Mouse (Mus musculus) ES-E14 (cell line): ENCODE measurements at regions not wholly inside any gene's neighbourhood (a gene's known extent, or its start where the extent isn't known, plus 50 kb on each side); places are given as distances from the start of the nearest gene placed in this dataset.

ENCODE experiments used
- DNase-seq: peaks from one replicate; pipeline ENCODE4 v3.0.0-alpha.2; 2013; ENCODE audit warnings: low read depth, low spot score
- H3K27ac ChIP-seq: 2 replicates; pipeline ENCODE4 v1.5.1; 2012; ENCODE audit warnings: low read depth, mild to moderate bottlenecking, low read length, moderate library complexity, mixed read lengths; ENCODE audit not compliant: poor library complexity, insufficient read depth, severe bottlenecking
- H3K36me3 ChIP-seq: 2 replicates; pipeline ENCODE4 v1.6.1; 2012; ENCODE audit warnings: mild to moderate bottlenecking, low read length, moderate library complexity, mixed read lengths; ENCODE audit not compliant: control insufficient read depth, poor library complexity, insufficient read depth, severe bottlenecking
- H3K4me1 ChIP-seq, 2 experiments: fragments of 150-350 bp in 1 of 2; sonication (generic) in 1 of 2; 2 replicates each; pipeline ENCODE4 v1.6.1; 2012; ENCODE audit warnings: low read length in 2 of 2, mild to moderate bottlenecking in 1 of 2, mixed read lengths in 1 of 2; ENCODE audit not compliant: control insufficient read depth in 2 of 2, insufficient read depth in 2 of 2, poor library complexity in 1 of 2
- H3K4me3 ChIP-seq, 2 experiments: fragments of 150-350 bp in 1 of 2; sonication (generic) in 1 of 2; 2 replicates each; pipeline ENCODE4 v1.5.1; 2012; ENCODE audit warnings: low read length in 2 of 2, low read depth in 1 of 2, mild to moderate bottlenecking in 1 of 2, mixed read lengths in 1 of 2; ENCODE audit not compliant: insufficient read depth in 1 of 2, poor library complexity in 1 of 2, severe bottlenecking in 1 of 2
- H3K9ac ChIP-seq: 2 replicates; pipeline ENCODE4 v1.6.1; 2012; ENCODE audit warnings: low read depth, mild to moderate bottlenecking, low read length, mixed read lengths; ENCODE audit not compliant: poor library complexity, insufficient read depth, severe bottlenecking
- H3K9me3 ChIP-seq: fragments of 150-350 bp; sonication (generic); 2 replicates; pipeline ENCODE4 v1.6.1; 2012; ENCODE audit warnings: low read depth, mild to moderate bottlenecking, low read length; ENCODE audit not compliant: control insufficient read depth, insufficient read depth
- CHD2 ChIP-seq: IDR thresholded peaks from 2 replicates; pipeline ENCODE4 v1.6.1; 2014; ENCODE audit warnings: mild to moderate bottlenecking, low read depth, low read length, inconsistent platforms
- HCFC1 ChIP-seq: IDR thresholded peaks from 2 replicates; pipeline ENCODE4 v1.6.1; 2012; ENCODE audit warnings: low read length, inconsistent platforms, borderline replicate concordance; ENCODE audit not compliant: insufficient read depth
- MAFK ChIP-seq: IDR thresholded peaks from 2 replicates; pipeline ENCODE4 v1.6.1; 2014; ENCODE audit warnings: mild to moderate bottlenecking, low read depth, low read length, inconsistent platforms; ENCODE audit not compliant: insufficient read depth
- ZC3H11A ChIP-seq: IDR thresholded peaks from 2 replicates; pipeline ENCODE4 v1.6.1; 2012; ENCODE audit warnings: low read depth, mild to moderate bottlenecking, inconsistent platforms, low read length, borderline replicate concordance
- ZNF384 ChIP-seq: IDR thresholded peaks from 2 replicates; pipeline ENCODE4 v1.6.1; 2012; ENCODE audit warnings: low read depth, low read length, inconsistent platforms
- in situ Hi-C, 2 experiments: fragments of 600-800 bp; cut with MboI; formaldehyde crosslinking; loops; one replicate each; pipeline ENCODE4 v1.15.1; 2025; ENCODE audit warnings: low sequenced_read_pairs in 2 of 2, inconsistent platforms in 1 of 2; ENCODE audit not compliant: unreplicated experiment in 2 of 2

GRCm38 (mm10) chr15:15443271-15443670 lies 1285.3 kb upstream of the Cdh9 start:
- no peak for DNase-seq
- in situ Hi-C loops = no loop called here
- no peak for TF ChIP-seq ZC3H11A
- no peak for TF ChIP-seq MAFK
- TF ChIP-seq HCFC1 = no peak
- no peak for TF ChIP-seq ZNF384
- TF ChIP-seq CHD2 = no peak
- no peaks in the 10 kb centered on the region for H3K36me3 ChIP-seq
- no peaks in the 10 kb centered on the region for H3K4me1 ChIP-seq
- no peak overlapping the region for H3K27ac ChIP-seq
- peak overlapping the region in 1 of 2 experiments; percentile 36; a peak in 3 of 4 replicates for H3K4me3 ChIP-seq
- H3K9ac ChIP-seq = 0 out of 2 replicates have a peak overlapping the region, but pooled peaks have one; percentile 11
- H3K9me3 ChIP-seq = no peaks in the 10 kb centered on the region

GRCm38 (mm10) chr15:15477702-15478101 lies 1250.9 kb upstream of the Cdh9 start:
- no peak for DNase-seq
- Histone ChIP-seq H3K9ac (no peak overlapping the region), H3K36me3 (no peaks in the 10 kb centered on the region), H3K4me3 (no peak overlapping the region), H3K9me3 (no peaks in the 10 kb centered on the region), H3K4me1 (no peaks in the 10 kb centered on the region; a peak in 1 of 4 replicates), H3K27ac (no peak overlapping the region)
- no peak for TF ChIP-seq HCFC1
- TF ChIP-seq MAFK = no peak
- in situ Hi-C loops = no loop called here

- Histone ChIP-seq H3K4me3 (no peak overlapping the region), H3K27ac (no peak overlapping the region), H3K9ac (no peak overlapping the region), H3K9me3 (no peaks in the 10 kb centered on the region), H3K4me1 (no peaks in the 10 kb centered on the region), H3K36me3 (no peaks in the 10 kb centered on the region)
- DNase-seq = no peak
- no peak for TF ChIP-seq CHD2
- no peak for TF ChIP-seq ZNF384
- no peak for TF ChIP-seq HCFC1
- in situ Hi-C loops = no loop called here
Observed at GRCm38 (mm10) chr15:15500276-15500675, 1228.3 kb upstream of the Cdh9 start.

- TF ChIP-seq CHD2 = no peak
- in situ Hi-C loops = no loop called here
- H3K9ac ChIP-seq = no peak overlapping the region
- H3K4me3 ChIP-seq = no peak overlapping the region
- no peak for DNase-seq
- H3K36me3 ChIP-seq = no peaks in the 10 kb centered on the region
- no peak overlapping the region for H3K27ac ChIP-seq
- no peaks in the 10 kb centered on the region for H3K4me1 ChIP-seq
- no peaks in the 10 kb centered on the region for H3K9me3 ChIP-seq
Observed at GRCm38 (mm10) chr15:15538944-15539343, 1189.6 kb upstream of the Cdh9 start.

- TF ChIP-seq MAFK (no peak), CHD2 (no peak), ZNF384 (no peak), ZC3H11A (no peak), HCFC1 (no peak)
Observed at GRCm38 (mm10) chr15:15559148-15559752, 1169.3 kb upstream of the Cdh9 start.

More at GRCm38 (mm10) chr15:15559148-15559752, 1169.3 kb upstream of the Cdh9 start:
- in situ Hi-C loops = no loop called here
- Histone ChIP-seq H3K4me1 (no peaks in the 10 kb centered on the region), H3K9me3 (no peaks in the 10 kb centered on the region), H3K4me3 (no peak overlapping the region), H3K9ac (no peak overlapping the region), H3K36me3 (no peaks in the 10 kb centered on the region), H3K27ac (no peak overlapping the region)
- no peak for DNase-seq
